Mouse (Mus musculus): ENCODE measurements at regions not wholly inside any gene's neighbourhood (a gene's known extent, or its start where the extent isn't known, plus 50 kb on each side); places are given as distances from the start of the nearest gene placed in this dataset.

DNA sequence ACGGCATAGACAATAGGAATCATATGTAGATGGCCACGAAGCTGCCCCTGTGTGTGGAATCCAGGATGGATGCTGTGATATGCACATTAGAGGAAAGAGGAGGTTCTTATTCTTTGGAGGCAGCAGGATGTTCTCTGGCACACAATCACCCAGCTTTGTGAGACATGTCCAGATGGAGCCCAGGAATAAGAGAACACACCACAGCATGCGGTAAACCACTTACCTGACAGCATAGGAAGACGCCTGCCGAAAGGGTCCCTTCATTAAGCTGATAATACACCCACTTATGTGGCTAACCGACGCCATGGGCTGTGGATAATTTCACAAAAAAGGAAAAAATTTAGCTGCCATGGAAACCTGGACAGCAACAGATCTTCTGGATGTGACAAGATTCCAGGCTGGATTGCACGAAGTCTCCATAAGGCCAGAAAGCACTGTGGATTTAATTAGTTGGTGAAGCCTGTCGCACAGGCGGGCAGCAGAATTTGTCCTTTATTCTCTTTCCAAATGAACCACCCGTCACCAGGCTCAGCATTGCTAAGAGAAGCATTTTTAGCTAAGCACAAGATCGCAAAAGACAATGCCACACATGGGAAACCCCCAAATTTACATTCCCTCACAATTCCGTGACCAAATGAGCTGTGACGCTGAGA is 61.5 kb upstream of the Nrp1 start:
- DNase-seq (ENCODE audit: low spot score in 2 of 2): peak; percentile 11 to 15

DNA sequence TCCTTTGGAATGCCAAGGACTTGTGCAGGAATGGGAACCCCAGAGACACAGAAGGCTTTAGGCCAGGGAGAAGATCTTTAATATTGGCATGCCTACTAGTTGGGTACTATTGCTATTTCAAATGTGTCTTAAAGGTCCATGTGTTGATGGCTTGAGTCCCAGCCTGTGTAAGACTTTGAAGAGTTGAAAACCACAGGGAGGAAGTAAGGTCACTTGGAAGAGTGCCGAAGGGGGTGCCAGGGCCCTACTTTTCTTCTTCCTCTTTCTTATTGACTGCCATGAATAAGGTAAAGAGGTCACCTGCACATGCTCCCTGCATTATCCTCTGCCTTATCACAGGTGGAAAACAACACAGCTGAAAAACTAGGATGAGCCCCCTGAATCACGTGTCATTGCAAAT is 56.1 kb upstream of the Nrp1 start:
- no peak for DNase-seq (ENCODE audit: low spot score in 2 of 2)
